Mouse (Mus musculus): ENCODE measurements around the gene Syde2.

Syde2 gene

GRCm38 (mm10) chr3:146011544-146012218, 24.0 kb downstream of the Syde2 start:
- no peak for DNase-seq (ENCODE audit: low spot score in 2 of 2)

- no peak for DNase-seq (ENCODE audit: low spot score in 2 of 2)
These were observed 25.8 kb downstream of the Syde2 start for GRCm38 (mm10) chr3:146013490-146013889.

DNA sequence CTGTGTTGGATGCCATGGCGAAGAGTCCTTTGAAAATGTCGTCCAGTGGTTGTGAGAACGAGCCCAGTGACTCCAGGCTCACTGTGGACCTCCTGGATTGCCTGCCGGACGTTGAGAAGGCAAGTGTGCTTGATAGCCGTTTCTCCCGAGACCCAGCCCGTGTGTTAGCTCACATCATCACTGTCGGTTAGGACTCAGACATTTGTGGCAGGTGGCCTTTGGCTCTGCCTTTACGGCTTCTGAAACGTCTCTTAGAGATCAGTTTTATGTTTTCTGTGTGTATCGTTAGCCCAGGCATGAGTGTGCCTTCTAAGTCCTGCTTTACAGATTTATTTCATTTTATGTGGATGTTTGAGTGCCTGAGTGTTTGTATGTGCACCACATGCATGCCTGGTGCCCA, 26.7 kb downstream of the Syde2 start:
- no peak for DNase-seq (ENCODE audit: low spot score in 2 of 2)

- DNase-seq (ENCODE audit: low spot score in 2 of 2), result no peak
These were observed 29.3 kb downstream of the Syde2 start for GRCm38 (mm10) chr3:146016979-146017378.

- no peak for DNase-seq (ENCODE audit: low spot score in 2 of 2)
These were observed 29.9 kb downstream of the Syde2 start for GRCm38 (mm10) chr3:146017521-146017920.

DNA sequence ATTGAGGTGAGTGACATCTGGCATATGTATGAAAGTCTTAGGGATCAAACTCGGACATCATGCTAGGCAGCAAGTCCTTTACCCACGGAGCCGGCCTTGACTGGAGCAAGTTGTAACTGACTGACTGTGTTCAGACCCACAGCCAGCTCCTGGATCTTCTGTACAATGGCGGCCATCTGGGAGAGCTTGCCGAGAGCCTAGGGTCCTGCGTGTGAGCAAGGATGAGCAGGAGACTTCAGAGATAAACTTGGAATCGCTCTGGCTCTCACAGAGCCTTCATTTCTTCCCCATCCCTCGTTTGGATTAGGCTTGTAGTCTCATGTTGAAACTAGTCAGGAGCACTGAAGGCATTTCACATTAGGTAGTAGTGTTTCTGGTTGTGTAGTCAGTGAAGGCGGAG, 34.6 kb downstream of the Syde2 start:
- DNase-seq (ENCODE audit: low spot score in 2 of 2), result no peak

DNA sequence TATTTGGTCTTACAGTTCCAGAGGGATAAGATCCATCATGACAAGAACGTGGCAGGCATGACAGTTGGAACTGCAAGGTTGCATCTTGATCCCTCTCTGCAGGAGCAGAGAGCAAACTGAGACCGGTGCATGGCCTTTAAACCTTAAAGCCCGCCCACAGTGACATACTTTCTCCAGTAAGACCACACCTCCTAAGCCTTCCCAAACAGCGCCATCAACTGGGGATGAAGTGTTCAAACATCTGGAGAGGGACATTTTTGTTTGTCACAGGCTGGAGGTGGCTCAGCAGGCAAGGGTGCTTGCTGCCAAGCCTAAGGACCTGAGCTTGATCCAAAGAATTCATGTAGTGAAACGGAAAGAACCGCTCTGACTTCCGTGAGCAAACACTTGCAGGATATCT, 37.1 kb downstream of the Syde2 start:
- DNase-seq (ENCODE audit: low spot score in 2 of 2), result no peak

DNA sequence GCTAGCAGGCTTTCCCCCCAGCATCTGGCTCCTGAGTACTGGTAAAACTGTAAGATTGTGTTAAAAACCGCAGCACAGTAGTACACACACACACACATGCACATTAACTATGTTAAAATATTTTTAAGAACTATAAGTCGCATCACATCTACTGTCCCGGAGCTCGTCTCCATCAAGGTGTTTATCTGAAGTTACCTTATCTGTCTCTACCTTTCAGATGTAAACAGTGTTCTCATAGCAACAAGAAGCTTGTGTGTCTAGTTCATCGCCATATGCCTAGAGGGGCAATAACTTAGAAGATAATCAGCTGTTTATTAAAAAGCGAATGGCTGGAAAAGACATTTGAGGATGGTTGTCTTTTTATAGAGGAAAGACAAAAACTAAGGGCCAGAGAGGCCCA, 37.8 kb downstream of the Syde2 start:
- no peak for DNase-seq (ENCODE audit: low spot score in 2 of 2)

GRCm38 (mm10) chr3:146027116-146027515, 39.4 kb downstream of the Syde2 start:
- no peak for DNase-seq (ENCODE audit: low spot score in 2 of 2)

DNA sequence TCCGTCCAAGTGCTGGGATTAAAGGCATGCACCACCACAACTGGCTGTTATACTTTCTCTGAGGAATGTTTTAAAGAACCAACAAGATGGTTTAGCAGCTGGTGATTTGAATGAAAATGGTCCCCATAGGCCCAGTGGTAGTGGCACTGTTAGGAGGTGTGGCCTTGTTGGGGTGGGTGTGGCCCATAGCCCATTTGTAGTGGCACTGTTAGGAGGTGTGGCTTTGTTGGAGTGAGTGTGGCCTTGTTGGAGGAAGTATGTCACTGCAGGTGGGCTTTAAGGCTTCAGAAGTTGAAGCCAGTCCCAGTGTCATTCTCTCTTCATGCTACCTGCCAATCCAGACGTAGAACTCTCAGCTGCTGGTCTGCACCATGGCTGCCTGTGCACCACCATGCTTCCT, 40.7 kb downstream of the Syde2 start:
- DNase-seq (ENCODE audit: low spot score in 2 of 2), result no peak

- DNase-seq (ENCODE audit: low spot score in 2 of 2), result no peak
These were observed 41.6 kb downstream of the Syde2 start for GRCm38 (mm10) chr3:146029234-146029633.

DNA sequence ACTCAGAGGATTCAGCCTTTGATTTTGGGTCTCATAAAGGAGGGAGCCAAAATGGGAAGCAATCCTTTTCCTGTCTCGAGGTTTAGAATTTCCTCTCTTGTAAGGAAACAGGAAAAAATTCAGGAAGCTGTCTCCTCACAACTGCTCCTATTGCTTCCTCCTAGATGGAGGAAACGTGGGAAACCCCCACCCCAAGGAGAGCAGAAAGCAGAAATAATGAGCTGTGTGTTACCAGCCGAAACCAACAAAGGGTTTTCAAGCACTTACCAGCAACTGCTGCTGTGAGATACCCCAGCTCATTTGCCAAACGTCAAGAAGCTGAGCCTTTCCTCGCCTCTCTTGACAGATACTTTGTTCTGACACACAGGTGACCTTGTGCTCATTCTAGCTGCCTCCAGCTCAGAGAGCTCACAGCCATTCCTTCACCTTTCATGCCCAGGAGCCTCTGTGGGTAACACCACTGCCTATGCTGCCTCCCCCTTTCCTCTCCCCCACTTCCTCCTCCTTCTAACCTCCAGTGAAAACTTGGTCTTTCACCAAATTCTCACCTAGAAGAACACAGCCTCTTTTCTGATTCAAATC, 42.7 kb downstream of the Syde2 start:
- no peak for DNase-seq (ENCODE audit: low spot score in 2 of 2)

DNA sequence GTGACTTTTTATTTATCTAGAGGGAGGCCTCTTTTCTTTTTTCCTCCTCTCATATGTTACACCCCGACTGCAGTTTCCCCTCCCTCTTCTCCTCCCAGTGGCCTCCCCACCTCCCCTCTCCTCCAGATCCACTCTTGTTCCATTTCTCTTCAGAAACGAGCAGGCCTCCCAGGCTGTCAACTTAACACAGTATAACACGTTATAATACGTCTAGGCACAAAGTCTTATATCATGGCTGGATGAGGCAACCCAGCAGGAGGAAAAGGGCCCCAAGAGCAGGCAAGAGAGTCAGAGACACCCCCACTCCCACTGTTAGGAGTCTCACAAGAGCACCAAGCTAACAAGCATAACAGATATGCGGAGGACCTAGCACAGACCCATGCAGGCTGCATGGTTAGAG, 45.3 kb downstream of the Syde2 start:
- DNase-seq (ENCODE audit: low spot score in 2 of 2), result no peak

DNA sequence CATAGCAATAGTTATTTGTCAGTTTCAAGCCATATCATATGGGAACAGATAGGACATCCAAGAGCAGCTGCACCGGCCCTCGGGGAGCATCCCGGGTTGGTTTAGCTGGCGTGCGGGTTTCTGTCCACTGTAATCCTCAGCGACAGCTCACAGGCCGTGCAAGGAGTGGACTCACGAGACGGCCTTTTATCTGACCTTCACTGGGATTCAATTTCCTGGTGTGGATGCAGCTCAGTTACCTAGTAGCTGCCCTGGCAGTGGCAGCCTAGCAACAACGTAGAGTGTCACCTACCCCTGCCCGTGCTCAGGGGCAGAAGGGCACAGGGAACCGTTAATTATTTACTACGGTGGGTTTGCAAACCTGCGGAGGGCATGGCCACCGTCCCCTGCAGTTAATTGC, 50.2 kb downstream of the Syde2 start:
- DNase-seq (ENCODE audit: low spot score in 2 of 2), result no peak

DNA sequence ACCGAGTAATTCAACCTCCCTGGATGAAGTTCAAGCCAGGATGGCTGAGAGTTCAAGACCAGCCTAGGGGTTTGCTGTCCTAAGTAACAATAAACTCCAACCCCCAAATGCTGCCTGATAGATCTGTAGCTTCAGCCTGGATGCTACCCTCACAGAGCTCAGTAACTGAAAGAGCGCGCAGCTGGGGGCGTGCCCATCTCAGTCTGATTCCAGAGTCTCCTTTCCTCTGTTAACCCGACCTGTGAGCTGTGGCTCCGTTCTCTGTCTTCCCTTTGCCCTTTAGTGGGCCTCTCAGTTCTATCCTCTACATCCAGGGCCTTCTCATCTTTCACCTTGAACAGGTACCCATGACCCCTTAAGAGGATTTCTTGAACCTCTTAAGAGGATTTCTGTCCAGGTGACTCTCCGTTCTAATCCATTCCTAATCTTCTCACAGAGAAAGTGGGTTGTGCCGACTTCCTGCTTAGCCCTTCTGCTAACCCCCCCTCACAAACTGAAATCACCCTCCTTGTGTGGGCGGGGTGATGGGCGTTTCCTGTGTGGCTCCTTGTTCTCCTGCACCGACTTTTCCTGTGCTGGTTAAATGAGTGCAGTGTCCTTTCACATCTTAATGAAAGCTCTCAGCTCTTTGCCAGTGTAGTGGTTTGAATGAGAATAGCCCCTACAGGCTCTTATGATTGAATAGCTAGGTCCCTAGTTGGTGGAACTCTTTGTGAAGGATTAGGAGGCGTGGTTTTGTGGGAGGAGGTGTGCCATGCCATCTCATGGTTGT, 51.6 kb downstream of the Syde2 start:
- no peak for DNase-seq (ENCODE audit: low spot score in 2 of 2)

- DNase-seq (ENCODE audit: low spot score in 2 of 2), result no peak
These were observed 53.7 kb downstream of the Syde2 start for GRCm38 (mm10) chr3:146041382-146041781.

DNA sequence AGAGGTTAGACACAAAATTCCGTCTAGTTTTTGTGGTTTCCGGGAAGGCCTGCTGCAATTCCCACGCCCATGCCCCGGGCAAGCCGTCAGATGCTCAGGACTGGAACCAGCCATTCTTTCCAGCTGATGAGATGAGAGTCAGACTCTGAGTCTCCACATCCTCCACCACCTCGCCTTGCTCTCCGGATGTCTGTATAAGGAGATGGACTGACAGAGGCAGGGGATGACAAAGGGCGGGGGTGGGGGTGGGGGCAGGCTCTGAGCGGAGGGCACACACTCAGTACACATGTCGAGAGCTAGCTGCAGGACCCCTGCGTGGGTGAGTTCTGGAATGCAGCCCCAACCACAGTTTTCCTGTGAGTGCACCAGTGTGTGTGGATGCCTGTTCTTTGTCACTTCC, 57.3 kb downstream of the Syde2 start:
- no peak for DNase-seq (ENCODE audit: low spot score in 2 of 2)

- no peak for DNase-seq (ENCODE audit: low spot score in 2 of 2)
These were observed 58.4 kb downstream of the Syde2 start for GRCm38 (mm10) chr3:146046076-146046475.

GRCm38 (mm10) chr3:146047704-146048207, 60.1 kb downstream of the Syde2 start:
- peak; percentile 8 to 31 for DNase-seq (ENCODE audit: low spot score in 2 of 2)

GRCm38 (mm10) chr3:146049951-146050350, 62.3 kb downstream of the Syde2 start:
- DNase-seq (ENCODE audit: low spot score in 2 of 2), result no peak

DNA sequence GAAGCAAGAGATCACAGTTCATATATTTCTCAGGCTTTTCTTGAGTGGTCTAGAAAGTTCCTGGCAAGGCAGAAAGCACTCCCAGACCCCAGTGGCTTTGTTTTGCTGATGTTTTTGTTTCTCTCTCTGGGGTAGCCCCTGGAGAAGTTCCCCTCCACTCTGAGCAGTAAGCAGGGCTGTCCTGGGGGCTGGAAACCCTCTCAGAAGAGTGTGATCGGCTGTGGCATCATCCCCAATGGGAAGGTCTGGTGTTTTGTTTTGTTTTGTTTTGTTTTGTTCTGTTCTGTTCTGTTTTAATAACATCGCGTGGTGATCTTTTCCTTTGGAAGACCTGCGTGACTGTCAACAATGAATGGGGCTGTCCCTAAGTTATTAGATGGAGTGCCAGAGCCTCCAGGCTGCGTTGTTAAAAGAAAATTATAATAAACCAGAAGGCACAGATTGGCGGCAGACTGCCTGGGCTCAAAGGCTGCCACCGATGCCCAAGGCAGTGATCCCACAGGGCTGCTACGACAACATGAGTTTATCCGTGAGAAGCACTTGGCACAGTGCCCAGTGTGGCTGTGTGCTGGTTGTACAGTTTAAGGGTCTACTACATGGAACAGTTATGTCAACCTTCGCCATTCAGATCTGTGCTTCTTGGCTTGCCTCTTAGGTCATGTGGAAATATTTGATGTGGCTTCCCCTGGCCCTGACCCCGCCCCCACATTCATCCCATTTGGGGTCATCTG, 63.8 kb downstream of the Syde2 start:
- peak in 1 of 2 experiments; percentile 18 for DNase-seq (ENCODE audit: low spot score in 2 of 2)
